Mouse (Mus musculus) limb, embryonic 10.5 days (tissue): ENCODE results near the gene Zfp61. TPM values are rescaled to one million over a fixed set of nuclear protein-coding genes. Genes with fewer than 3 reads are reported as not detected.

Experiments
- DNase-seq: peaks from one replicate; pipeline ENCODE4 v3.0.0-alpha.2; 2017; ENCODE audit warnings: low spot score
- H3K27ac ChIP-seq: fragments of 300-500 bp; sonication (generic); 2 replicates; pipeline ENCODE4 v1.5.1; 2016; ENCODE audit warnings: mild to moderate bottlenecking
- H3K27me3 ChIP-seq: fragments of 300-500 bp; sonication (generic); 2 replicates; pipeline ENCODE4 v1.6.1; 2016; ENCODE audit warnings: low read depth, mild to moderate bottlenecking; ENCODE audit not compliant: poor library complexity, severe bottlenecking
- H3K36me3 ChIP-seq: fragments of 300-500 bp; sonication (generic); 2 replicates; pipeline ENCODE4 v1.6.1; 2016; ENCODE audit warnings: mild to moderate bottlenecking, moderate library complexity
- H3K4me1 ChIP-seq: fragments of 300-500 bp; sonication (generic); 2 replicates; pipeline ENCODE4 v1.6.1; 2016
- H3K4me3 ChIP-seq: fragments of 300-500 bp; sonication (generic); 2 replicates; pipeline ENCODE4 v1.5.1; 2016; ENCODE audit warnings: mild to moderate bottlenecking, moderate library complexity
- H3K9me3 ChIP-seq: fragments of 300-500 bp; sonication (generic); replicated peaks from 2 replicates; pipeline ENCODE4 v1.6.1; 2016; ENCODE audit warnings: mild to moderate bottlenecking
- WGBS: fragments of 180-500 bp; shearing (Covaris S2); methylation state at CpG from one replicate; pipeline ENCODE4 v1.1.7; 2016; 5-methylcytosine and 5-hydroxymethylcytosine counted together
- polyA plus RNA-seq: library from polyadenylated mRNA; unstranded; fragments of >200 nt; fragmentation: Nextera tagmentation; extraction: Ambion mirVana; gene quantifications from 2 replicates; pipeline ENCODE4 v1.2.1, GENCODE M21; 2016

The Zfp61 gene
- polyA plus RNA-seq, 1 experiment from 2014 or later, result 54.7 TPM

- Histone ChIP-seq H3K4me3 (no peak overlapping the region), H3K36me3 (peaks cover 4% of the 10 kb centered on the region; the same call in 1 of the 2 replicates), H3K27me3 (no peaks in the 10 kb centered on the region), H3K9me3 (no peaks in the 10 kb centered on the region), H3K27ac (no peak overlapping the region), H3K4me1 (peaks cover 8% of the 10 kb centered on the region; the same call in 1 of the 2 replicates)
- 76% methylated on average over 6 of the region's 6 CpGs for WGBS
- DNase-seq, result no peak
Observed at GRCm38 (mm10) chr7:24318942-24319341, 17.9 kb upstream of the Zfp61 start.

GRCm38 (mm10) chr7:24316567-24317092, 15.6 kb upstream of the Zfp61 start, which contains the start of gene Zfp94:
Gene Zfp94 (minus strand): TSS chr7:24316666.
- H3K4me1 ChIP-seq, result peaks cover 8% of the 10 kb centered on the region; the same call in 1 of the 2 replicates
- no peaks in the 10 kb centered on the region for H3K27me3 ChIP-seq
- WGBS, result 1% methylated on average over 33 of the region's 33 CpGs
- DNase-seq, result peak; percentile 93
- peak within 1 kb of the TSS; percentile 65 for H3K4me3 ChIP-seq
- H3K36me3 ChIP-seq, result peaks cover 17% of the 10 kb centered on the region
- H3K27ac ChIP-seq, result peak within 1 kb of the TSS; percentile 90
- H3K9me3 ChIP-seq, result no peaks in the 10 kb centered on the region

- WGBS, result 34% methylated on average over 29 of the region's 29 CpGs
- Histone ChIP-seq H3K27ac (peak overlapping the region; percentile 90), H3K36me3 (peaks cover 24% of the 10 kb centered on the region), H3K9me3 (no peaks in the 10 kb centered on the region), H3K4me1 (peaks cover 8% of the 10 kb centered on the region; the same call in 1 of the 2 replicates), H3K4me3 (peak overlapping the region; percentile 65), H3K27me3 (no peaks in the 10 kb centered on the region)
- no peak for DNase-seq
Observed at GRCm38 (mm10) chr7:24315726-24316566, 14.9 kb upstream of the Zfp61 start.

GRCm38 (mm10) chr7:24299823-24300481, 1.1 kb downstream of the Zfp61 start:
- under 1% methylated on average over 18 of the region's 18 CpGs for WGBS
- no peaks in the 10 kb centered on the region for H3K27me3 ChIP-seq
- H3K27ac ChIP-seq, result peak overlapping the region; percentile 96
- DNase-seq, result peak; percentile 46
- H3K4me1 ChIP-seq, result peaks cover 19% of the 10 kb centered on the region
- H3K4me3 ChIP-seq, result peak overlapping the region; percentile 78
- no peaks in the 10 kb centered on the region for H3K9me3 ChIP-seq
- H3K36me3 ChIP-seq, result peaks cover 60% of the 10 kb centered on the region

- peaks cover 64% of the 10 kb centered on the region for H3K36me3 ChIP-seq
- under 1% methylated on average over 47 of the region's 47 CpGs for WGBS
- no peaks in the 10 kb centered on the region for H3K27me3 ChIP-seq
- H3K4me1 ChIP-seq, result peaks cover 19% of the 10 kb centered on the region
- DNase-seq, result peak; percentile 84
- no peaks in the 10 kb centered on the region for H3K9me3 ChIP-seq
- H3K4me3 ChIP-seq, result peak overlapping the region; percentile 78
- peak overlapping the region; percentile 96 for H3K27ac ChIP-seq
Observed at GRCm38 (mm10) chr7:24298973-24299708, 1.9 kb downstream of the Zfp61 start.

GRCm38 (mm10) chr7:24298635-24298972, 2.4 kb downstream of the Zfp61 start:
- 0% methylated on average over 12 of the region's 12 CpGs for WGBS
- no peaks in the 10 kb centered on the region for H3K27me3 ChIP-seq
- H3K4me3 ChIP-seq, result peak overlapping the region; percentile 78
- peaks cover 19% of the 10 kb centered on the region for H3K4me1 ChIP-seq
- no peaks in the 10 kb centered on the region for H3K9me3 ChIP-seq
- peak overlapping the region; percentile 96 for H3K27ac ChIP-seq
- H3K36me3 ChIP-seq, result peaks cover 65% of the 10 kb centered on the region
- DNase-seq, result no peak

- peaks cover 19% of the 10 kb centered on the region for H3K4me1 ChIP-seq
- H3K36me3 ChIP-seq, result peaks cover 65% of the 10 kb centered on the region
- DNase-seq, result no peak
- no peaks in the 10 kb centered on the region for H3K9me3 ChIP-seq
- no peak overlapping the region for H3K27ac ChIP-seq
- no peaks in the 10 kb centered on the region for H3K27me3 ChIP-seq
- peak overlapping the region; percentile 78; the same call in 1 of the 2 replicates for H3K4me3 ChIP-seq
- WGBS, result 93% methylated on average over 15 of the region's 15 CpGs
Observed at GRCm38 (mm10) chr7:24297361-24298095, 3.5 kb downstream of the Zfp61 start.

GRCm38 (mm10) chr7:24296386-24296785, 4.6 kb downstream of the Zfp61 start:
- Histone ChIP-seq H3K27me3 (no peaks in the 10 kb centered on the region), H3K36me3 (peaks cover 65% of the 10 kb centered on the region), H3K4me3 (no peak overlapping the region), H3K4me1 (peaks cover 19% of the 10 kb centered on the region), H3K9me3 (no peaks in the 10 kb centered on the region), H3K27ac (no peak overlapping the region)
- WGBS, result 92% methylated on average over 7 of the region's 7 CpGs
- no peak for DNase-seq

GRCm38 (mm10) chr7:24295376-24295775, 5.7 kb downstream of the Zfp61 start:
- Histone ChIP-seq H3K4me3 (no peak overlapping the region), H3K4me1 (peaks cover 13% of the 10 kb centered on the region), H3K27me3 (no peaks in the 10 kb centered on the region), H3K36me3 (peaks cover 74% of the 10 kb centered on the region), H3K27ac (no peak overlapping the region), H3K9me3 (no peaks in the 10 kb centered on the region)
- no peak for DNase-seq
- 98% methylated on average over 7 of the region's 7 CpGs for WGBS

GRCm38 (mm10) chr7:24294763-24295162, 6.3 kb downstream of the Zfp61 start:
- no peak overlapping the region for H3K27ac ChIP-seq
- 94% methylated on average over 4 of the region's 4 CpGs for WGBS
- DNase-seq, result no peak
- H3K4me1 ChIP-seq, result peaks cover 8% of the 10 kb centered on the region
- no peaks in the 10 kb centered on the region for H3K9me3 ChIP-seq
- peaks cover 81% of the 10 kb centered on the region for H3K36me3 ChIP-seq
- H3K4me3 ChIP-seq, result no peak overlapping the region
- H3K27me3 ChIP-seq, result no peaks in the 10 kb centered on the region

GRCm38 (mm10) chr7:24293061-24293851, 7.8 kb downstream of the Zfp61 start:
- H3K9me3 ChIP-seq, result no peaks in the 10 kb centered on the region
- DNase-seq, result no peak
- H3K27me3 ChIP-seq, result no peaks in the 10 kb centered on the region
- H3K4me1 ChIP-seq, result peaks cover 6% of the 10 kb centered on the region
- no peak overlapping the region for H3K4me3 ChIP-seq
- H3K27ac ChIP-seq, result no peak overlapping the region
- peaks cover 96% of the 10 kb centered on the region for H3K36me3 ChIP-seq
- 86% methylated on average over 12 of the region's 12 CpGs for WGBS
